Mouse (Mus musculus): ENCODE results near the gene Haao.
"Not testable (repeated sequence)": the region's sequence is repeated elsewhere in the genome, so short reads cannot be mapped to it uniquely, and the experiment has no call there.

Gene Haao

DNA sequence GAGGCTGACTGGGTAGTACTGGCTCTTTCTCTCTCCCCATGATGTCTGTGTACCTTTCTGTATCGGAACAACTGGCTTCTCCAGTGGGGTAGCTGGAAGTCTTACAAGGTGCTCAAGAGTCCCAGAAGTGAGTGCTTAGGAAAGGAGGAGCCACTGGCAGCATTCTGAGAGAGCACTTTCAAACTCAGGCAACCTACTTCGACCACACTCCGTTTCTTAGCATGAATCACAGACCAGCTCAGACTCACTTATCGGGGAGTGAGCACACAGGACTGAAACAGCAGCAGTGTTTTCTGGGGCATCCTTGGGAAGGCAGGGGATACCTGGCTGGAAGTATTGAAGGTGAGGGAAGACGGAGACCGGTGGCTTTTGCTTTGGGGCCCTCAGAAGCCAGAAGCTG, 31.9 kb upstream of the Haao start:
- no peaks in the 10 kb centered on the region for H3K27me3 ChIP-seq (ENCODE audit: control insufficient read depth, insufficient read depth, low read length, poor library complexity, severe bottlenecking)
- no peak for DNase-seq (ENCODE audit: low read depth, low spot score)
- H3K36me3 ChIP-seq (ENCODE audit: control insufficient read depth, insufficient read depth, low read length, poor library complexity, severe bottlenecking): no peaks in the 10 kb centered on the region

DNA sequence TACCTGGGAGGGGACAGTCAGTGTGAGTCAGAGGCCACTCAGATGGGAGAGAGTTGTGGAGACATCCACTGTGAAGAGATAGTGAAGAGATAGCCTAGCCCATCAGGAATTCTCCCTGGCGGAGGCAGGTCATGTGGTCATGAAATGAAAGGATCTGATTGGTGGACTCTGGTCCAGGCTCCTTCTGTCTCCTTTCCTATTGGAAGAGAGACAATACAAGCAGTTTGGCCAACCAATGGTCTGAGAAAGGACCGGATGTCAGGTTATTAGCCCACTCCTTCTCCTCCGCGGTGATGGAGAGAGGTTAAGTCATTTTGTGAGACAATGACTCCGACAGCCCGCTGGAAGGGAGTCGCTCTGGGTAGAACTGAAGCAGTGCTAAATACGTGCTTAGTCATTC, 26.8 kb upstream of the Haao start:
- Histone ChIP-seq H3K27me3 (ENCODE audit: control insufficient read depth, insufficient read depth, low read length, poor library complexity, severe bottlenecking) (no peaks in the 10 kb centered on the region), H3K36me3 (ENCODE audit: control insufficient read depth, insufficient read depth, low read length, poor library complexity, severe bottlenecking) (no peaks in the 10 kb centered on the region)
- DNase-seq (ENCODE audit: low read depth, low spot score): no peak

DNA sequence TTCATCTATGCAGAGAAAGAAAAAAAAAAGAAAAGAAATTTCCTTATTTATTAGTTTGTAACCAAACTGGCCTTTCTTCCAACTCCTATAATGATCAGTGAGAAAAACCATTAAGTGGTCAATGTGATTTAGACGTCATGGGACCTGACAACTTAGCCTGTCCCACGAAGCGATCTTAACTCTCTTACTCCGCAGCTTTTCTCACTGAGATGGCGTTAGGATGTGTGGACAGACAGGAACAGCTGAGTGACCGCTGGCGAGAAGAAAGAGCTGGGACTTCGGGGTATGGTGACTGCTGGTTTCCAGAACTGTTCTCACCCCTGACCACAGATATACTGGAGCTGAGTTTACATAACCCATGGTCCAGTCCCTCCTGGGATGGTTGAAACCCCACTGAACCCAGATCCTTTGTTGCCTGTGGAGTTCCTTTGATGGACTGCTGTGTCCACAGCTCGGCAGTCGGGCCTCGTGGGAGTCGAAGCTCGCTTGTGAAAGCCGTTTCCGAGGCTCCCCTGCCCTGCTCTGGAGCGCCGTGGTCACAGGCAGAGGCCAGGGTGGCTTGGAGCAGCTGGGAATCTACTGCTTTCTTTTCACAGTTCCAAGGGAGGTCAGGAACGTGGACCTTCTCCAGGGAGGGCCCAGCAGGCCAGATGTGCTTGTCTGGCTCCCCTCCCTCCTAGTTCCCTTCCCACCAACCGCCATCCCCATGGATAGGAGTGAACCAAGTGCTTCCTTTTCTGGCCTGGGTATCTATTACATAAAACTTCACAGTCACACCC, 25.8 kb upstream of the Haao start:
- H3K27me3 ChIP-seq (ENCODE audit: control insufficient read depth, insufficient read depth, low read length, poor library complexity, severe bottlenecking): no peaks in the 10 kb centered on the region
- no peaks in the 10 kb centered on the region for H3K36me3 ChIP-seq (ENCODE audit: control insufficient read depth, insufficient read depth, low read length, poor library complexity, severe bottlenecking)
- no peak for DNase-seq (ENCODE audit: low read depth, low spot score)

DNA sequence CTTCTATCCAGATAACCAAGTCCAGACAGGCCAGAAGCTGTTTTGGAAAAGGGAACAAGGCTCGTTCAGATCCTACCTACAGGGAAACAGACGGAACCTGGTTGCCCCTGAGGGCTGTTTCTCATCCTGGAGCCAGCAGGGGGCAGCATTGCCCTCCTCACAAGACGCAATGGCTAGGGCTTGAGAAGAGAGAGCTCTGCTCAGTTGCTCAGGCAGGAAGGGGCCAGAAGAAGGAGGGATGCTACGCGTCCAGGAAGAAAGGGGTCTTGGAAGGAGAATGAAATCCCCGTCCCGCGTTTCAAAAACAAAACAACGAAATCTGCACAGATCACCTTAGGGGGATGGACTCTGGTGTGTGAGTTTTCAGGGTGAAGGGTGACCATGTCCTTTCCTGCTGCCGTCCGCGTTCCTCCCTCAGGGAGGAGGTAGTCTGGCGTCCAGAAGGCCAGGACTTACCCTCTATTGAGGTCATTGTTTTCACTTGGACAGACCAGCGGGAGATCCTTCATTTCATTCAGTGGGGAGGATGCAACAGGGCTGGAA, 25.1 kb upstream of the Haao start:
- Histone ChIP-seq H3K27me3 (ENCODE audit: control insufficient read depth, insufficient read depth, low read length, poor library complexity, severe bottlenecking) (no peaks in the 10 kb centered on the region), H3K36me3 (ENCODE audit: control insufficient read depth, insufficient read depth, low read length, poor library complexity, severe bottlenecking) (no peaks in the 10 kb centered on the region)
- DNase-seq (ENCODE audit: low read depth, low spot score): peak; percentile 91

DNA sequence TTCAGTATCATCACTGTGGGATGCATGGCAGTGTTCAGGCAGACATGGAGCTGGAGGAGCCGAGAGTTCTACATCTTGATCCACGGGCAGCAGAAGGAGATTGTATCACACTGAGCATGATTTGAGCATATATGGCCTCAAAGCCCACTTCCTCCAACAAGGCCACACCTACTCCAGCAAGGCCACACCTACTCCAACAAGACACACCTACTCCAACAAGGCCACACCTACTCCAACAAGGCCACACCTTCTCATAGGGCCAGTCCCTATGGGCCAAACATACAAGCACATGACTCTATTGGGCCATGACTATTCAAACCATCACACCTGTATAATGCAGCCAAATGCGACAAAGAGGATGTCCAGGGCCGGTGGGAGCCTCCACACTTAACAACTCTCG, 23.6 kb upstream of the Haao start:
- Histone ChIP-seq H3K27me3 (ENCODE audit: control insufficient read depth, insufficient read depth, low read length, poor library complexity, severe bottlenecking) (no peaks in the 10 kb centered on the region), H3K36me3 (ENCODE audit: control insufficient read depth, insufficient read depth, low read length, poor library complexity, severe bottlenecking) (no peaks in the 10 kb centered on the region)
- DNase-seq (ENCODE audit: low read depth, low spot score): peak; percentile 50

DNA sequence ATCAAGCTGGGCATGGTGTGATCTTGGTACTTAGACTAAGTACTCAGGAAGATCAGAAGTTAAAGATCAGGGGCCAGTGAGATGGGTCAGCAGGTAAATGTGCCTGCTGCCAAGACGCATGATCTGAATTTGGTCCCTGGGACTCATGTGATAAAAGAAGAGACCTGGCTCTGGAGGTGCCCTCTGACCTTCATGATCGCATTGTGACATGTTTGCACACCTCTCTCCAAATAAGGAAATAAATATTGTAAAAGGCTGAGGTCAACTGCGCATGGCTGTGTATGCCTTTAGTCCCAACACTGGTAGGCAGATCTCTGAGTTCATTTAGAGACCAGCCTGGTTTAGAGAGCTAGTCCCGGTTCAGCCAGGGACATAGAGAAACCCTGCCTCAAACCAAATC, 22.6 kb upstream of the Haao start:
- DNase-seq (ENCODE audit: low read depth, low spot score): no peak
- no peaks in the 10 kb centered on the region for H3K36me3 ChIP-seq (ENCODE audit: control insufficient read depth, insufficient read depth, low read length, poor library complexity, severe bottlenecking)
- no peaks in the 10 kb centered on the region for H3K27me3 ChIP-seq (ENCODE audit: control insufficient read depth, insufficient read depth, low read length, poor library complexity, severe bottlenecking)

DNA sequence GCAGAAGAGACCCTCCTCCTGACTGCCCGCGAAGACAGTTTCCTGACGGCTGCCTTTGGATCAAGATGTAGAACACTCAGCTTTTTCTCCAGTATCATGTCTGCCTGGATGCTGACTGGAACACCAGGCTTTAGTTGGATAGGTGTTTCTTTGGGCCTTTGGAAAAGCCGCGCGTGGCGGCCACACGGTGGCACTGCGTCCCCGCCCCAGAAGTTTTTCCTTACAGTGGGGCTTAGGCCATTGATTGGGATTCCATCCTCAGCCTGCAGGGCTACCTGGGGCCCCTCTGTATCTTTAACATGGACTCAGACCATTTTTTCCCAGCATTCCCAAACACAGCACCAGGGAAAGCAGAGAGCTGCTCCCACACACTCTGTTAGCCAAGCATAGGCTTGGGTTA, 18.8 kb upstream of the Haao start:
- no peaks in the 10 kb centered on the region for H3K27me3 ChIP-seq (ENCODE audit: control insufficient read depth, insufficient read depth, low read length, poor library complexity, severe bottlenecking)
- no peaks in the 10 kb centered on the region for H3K36me3 ChIP-seq (ENCODE audit: control insufficient read depth, insufficient read depth, low read length, poor library complexity, severe bottlenecking)
- no peak for DNase-seq (ENCODE audit: low read depth, low spot score)

DNA sequence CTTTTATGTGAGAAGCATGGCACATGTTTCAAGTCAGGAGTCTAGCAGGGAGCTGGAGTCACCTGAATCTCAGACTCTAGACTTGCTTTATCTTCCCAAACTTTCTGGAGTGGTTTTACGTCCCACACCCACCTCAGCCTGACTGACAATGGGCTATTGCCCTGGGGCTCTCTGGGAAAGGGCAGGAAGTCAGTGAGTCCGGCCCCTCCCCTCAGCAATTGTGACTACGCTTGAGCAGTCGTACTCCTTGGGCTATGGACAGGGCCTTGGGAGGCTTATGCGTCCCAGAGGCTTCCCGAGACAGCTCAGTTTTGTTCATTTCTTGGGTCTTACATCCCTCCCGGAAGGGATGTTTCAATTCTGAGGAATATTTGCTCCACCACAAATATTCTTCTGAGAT, 17.6 kb upstream of the Haao start:
- no peak for DNase-seq (ENCODE audit: low read depth, low spot score)
- Histone ChIP-seq H3K27me3 (ENCODE audit: control insufficient read depth, insufficient read depth, low read length, poor library complexity, severe bottlenecking) (no peaks in the 10 kb centered on the region), H3K36me3 (ENCODE audit: control insufficient read depth, insufficient read depth, low read length, poor library complexity, severe bottlenecking) (no peaks in the 10 kb centered on the region)

DNA sequence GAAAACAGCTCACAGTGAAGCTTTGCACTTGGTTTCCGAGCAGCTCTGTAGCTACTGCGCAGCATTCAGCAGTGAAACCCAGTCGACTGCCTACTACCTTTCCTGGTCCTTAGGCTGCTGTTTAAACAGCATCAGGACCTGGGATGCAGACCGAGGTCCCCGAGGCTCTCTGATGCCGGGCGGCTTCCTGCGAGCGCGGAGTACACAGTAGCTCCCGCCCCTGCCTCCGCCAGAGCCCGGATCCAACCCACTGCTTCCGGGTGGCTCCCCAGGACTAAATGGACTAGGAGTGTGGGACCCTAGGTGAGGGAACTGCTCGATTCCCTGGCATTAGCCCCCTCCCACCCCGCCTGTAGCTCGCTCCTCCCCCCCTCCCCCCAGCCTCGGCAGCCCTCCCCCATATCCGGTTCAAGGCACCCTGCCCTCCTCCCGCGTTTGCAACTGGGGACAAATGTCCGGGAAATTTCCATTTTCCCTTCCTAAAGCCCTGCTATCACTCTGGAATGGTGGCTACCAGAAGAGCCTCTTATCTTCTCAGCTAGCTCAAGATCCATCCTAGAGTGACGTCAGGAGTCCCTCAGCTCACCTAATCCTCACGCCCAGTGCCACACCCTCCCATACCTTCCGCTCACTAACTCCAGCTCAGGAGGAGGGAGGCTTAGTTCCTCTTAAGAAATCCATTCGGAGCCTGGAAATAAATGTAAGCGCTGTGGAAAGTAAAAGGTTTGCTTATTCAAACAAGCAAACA, 14.5 kb upstream of the Haao start:
- Histone ChIP-seq H3K36me3 (ENCODE audit: control insufficient read depth, insufficient read depth, low read length, poor library complexity, severe bottlenecking) (no peaks in the 10 kb centered on the region), H3K27me3 (ENCODE audit: control insufficient read depth, insufficient read depth, low read length, poor library complexity, severe bottlenecking) (no peaks in the 10 kb centered on the region; the same call in 1 of the 2 replicates)
- DNase-seq (ENCODE audit: low read depth, low spot score): peak; percentile 69

DNA sequence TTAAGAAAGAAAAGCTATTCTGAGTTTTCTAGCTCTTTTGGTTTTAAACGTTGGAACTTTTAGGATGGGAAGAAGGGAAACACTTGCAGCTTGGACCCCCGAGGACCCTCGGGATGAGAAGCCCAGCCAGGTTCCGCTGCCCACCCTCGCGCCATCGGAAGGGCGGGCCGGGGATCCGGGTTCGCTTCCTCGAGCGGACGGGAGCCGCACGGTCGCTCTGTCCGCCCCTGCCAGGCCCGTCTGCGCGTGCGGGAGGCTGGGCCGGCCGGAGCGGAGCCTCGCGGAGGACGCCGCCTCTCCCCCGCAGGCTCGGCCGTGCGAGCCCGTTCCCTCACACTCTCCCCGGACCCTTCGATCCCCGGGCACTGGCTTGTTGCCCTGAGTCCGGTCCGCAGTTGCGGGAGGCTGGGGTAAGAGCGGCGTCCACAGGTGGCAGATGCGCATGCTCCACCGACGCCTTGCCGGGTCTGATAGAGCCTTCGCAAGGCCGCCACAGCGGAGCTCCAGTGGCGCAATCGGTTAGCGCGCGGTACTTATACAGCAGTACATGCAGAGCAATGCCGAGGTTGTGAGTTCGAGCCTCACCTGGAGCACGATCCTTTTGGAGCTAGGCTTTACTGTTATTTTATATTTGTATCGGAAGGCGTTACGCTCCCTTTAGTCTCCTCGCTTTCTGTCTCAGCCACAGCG, 13.8 kb upstream of the Haao start:
- DNase-seq (ENCODE audit: low read depth, low spot score): peak; percentile 97
- Histone ChIP-seq H3K27me3 (ENCODE audit: control insufficient read depth, insufficient read depth, low read length, poor library complexity, severe bottlenecking) (no peaks in the 10 kb centered on the region; the same call in 1 of the 2 replicates), H3K36me3 (ENCODE audit: control insufficient read depth, insufficient read depth, low read length, poor library complexity, severe bottlenecking) (no peaks in the 10 kb centered on the region)

DNA sequence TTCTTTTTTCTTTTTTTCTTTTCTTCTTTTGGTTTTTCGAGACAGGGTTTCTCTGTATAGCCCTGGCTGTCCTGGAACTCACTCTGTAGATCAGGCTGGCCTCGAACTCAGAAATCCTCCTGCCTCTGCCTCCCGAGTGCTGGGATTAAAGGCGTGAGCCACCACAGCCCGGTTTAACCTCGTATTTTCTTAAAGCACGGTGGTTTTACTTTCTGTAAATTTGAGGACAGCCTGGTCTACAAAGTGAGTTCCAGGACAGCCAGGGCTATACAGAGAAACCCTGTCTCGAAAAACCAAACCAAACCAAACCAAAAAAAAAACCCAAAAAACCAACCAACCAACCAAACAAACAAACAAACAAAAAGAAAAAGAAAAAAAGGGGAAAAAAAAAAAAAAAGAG, 13.2 kb upstream of the Haao start:
- not testable (repeated sequence) for DNase-seq (ENCODE audit: low read depth, low spot score); H3K36me3 ChIP-seq (ENCODE audit: control insufficient read depth, insufficient read depth, low read length, poor library complexity, severe bottlenecking); H3K27me3 ChIP-seq (ENCODE audit: control insufficient read depth, insufficient read depth, low read length, poor library complexity, severe bottlenecking)

DNA sequence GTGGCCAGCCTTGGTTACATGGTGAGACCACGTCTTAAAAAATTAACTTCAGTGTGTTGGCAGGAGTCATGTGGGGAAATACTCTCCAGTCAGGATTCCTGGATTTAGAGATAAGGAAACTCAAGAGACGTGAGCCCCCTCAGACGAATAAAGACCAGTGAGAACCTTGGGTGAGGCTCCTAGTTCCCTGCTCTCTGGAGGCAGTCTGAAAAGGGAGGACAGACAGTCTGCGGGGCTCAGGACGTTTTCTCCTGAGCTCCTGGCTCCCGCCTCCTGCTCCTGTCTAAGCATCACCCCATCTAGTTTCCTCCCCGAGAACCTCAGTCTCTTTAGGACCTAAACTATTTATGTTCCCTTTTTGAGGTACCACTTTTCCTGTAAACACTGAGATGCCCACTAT, 12.5 kb upstream of the Haao start:
- H3K36me3 ChIP-seq (ENCODE audit: control insufficient read depth, insufficient read depth, low read length, poor library complexity, severe bottlenecking): no peaks in the 10 kb centered on the region
- DNase-seq (ENCODE audit: low read depth, low spot score): no peak
- no peaks in the 10 kb centered on the region; the same call in 1 of the 2 replicates for H3K27me3 ChIP-seq (ENCODE audit: control insufficient read depth, insufficient read depth, low read length, poor library complexity, severe bottlenecking)

DNA sequence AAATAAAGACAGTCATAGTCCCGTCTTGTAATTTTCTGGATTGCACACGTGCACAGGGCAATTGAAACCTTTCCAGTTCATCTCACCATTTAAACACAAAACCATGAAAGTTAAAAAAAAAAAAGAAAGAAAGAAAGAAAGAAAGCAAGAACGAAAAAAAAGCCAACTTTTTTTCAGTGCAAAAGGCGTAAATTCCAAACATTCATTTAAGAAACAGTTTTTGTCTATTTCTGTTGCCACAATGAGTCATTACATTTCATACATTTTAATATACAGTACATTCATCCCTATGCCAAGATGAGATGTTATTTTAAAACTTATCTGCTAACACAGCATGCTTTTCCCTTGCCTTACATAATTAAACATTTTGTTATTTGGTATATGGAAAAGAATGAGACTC, 11.9 kb upstream of the Haao start:
- H3K36me3 ChIP-seq (ENCODE audit: control insufficient read depth, insufficient read depth, low read length, poor library complexity, severe bottlenecking): no peaks in the 10 kb centered on the region
- no peaks in the 10 kb centered on the region; the same call in 1 of the 2 replicates for H3K27me3 ChIP-seq (ENCODE audit: control insufficient read depth, insufficient read depth, low read length, poor library complexity, severe bottlenecking)

DNA sequence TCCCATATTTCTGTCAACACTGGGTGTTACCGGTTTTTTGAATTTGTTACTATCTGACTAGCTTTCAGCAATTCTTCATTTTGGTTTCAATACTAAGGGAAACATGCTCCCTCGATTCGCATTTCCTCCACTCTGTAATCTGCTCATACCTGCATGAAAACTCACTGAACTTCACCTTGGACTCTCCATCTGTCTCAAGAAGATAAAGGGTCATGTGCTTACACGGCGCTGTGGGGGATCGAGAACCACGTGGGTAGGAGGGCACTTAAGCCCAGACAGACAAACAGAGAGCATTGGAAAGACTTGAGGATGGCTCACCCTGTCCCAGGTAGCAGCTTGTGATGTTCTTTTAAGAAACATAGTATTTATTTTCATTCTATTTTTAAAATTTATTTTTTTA, 10.7 kb upstream of the Haao start:
- Histone ChIP-seq H3K36me3 (ENCODE audit: control insufficient read depth, insufficient read depth, low read length, poor library complexity, severe bottlenecking) (no peaks in the 10 kb centered on the region), H3K27me3 (ENCODE audit: control insufficient read depth, insufficient read depth, low read length, poor library complexity, severe bottlenecking) (no peaks in the 10 kb centered on the region; the same call in 1 of the 2 replicates)
- DNase-seq (ENCODE audit: low read depth, low spot score): no peak

More for the DNA sequence above, 11.9 kb upstream of the Haao start:
- DNase-seq (ENCODE audit: low read depth, low spot score): no peak
